Mouse (Mus musculus) heart, adult 2 months (tissue): Measurements from ENCODE around the gene Mei1. TPM values are rescaled to one million over a fixed set of nuclear protein-coding genes. Genes with fewer than 3 reads are reported as not detected.

Source experiments
- DNase-seq, 2 experiments: peaks; one replicate each; pipeline ENCODE4 v3.0.0; 2021
- H3K27ac ChIP-seq: fragments of 200-600 bp; 2 replicates; pipeline ENCODE4 v1.8.1; 2022
- H3K27me3 ChIP-seq: fragments of 200-500 bp; 2 replicates; pipeline ENCODE4 v1.6.1; 2012; ENCODE audit warnings: mild to moderate bottlenecking, low read length, inconsistent platforms, mixed read lengths; ENCODE audit not compliant: control insufficient read depth, insufficient read depth
- H3K36me3 ChIP-seq: fragments of 200-500 bp; 2 replicates; pipeline ENCODE4 v1.6.1; 2012; ENCODE audit warnings: low read length, inconsistent platforms; ENCODE audit not compliant: control insufficient read depth, insufficient read depth
- H3K4me1 ChIP-seq: fragments of 200-500 bp; 2 replicates; pipeline ENCODE4 v1.6.1; 2011; ENCODE audit warnings: low read length; ENCODE audit not compliant: control insufficient read depth, insufficient read depth
- H3K4me3 ChIP-seq: fragments of 200-600 bp; 2 replicates; pipeline ENCODE4 v1.8.1; 2022
- H3K79me2 ChIP-seq: fragments of 200-500 bp; replicated peaks from 2 replicates; pipeline ENCODE4 v1.6.1; 2012; ENCODE audit warnings: mild to moderate bottlenecking, inconsistent platforms, low read length, moderate library complexity, mixed read lengths; ENCODE audit not compliant: control insufficient read depth, insufficient read depth
- H3K9ac ChIP-seq: fragments of 200-500 bp; 2 replicates; pipeline ENCODE4 v1.6.1; 2012; ENCODE audit warnings: low read depth, mild to moderate bottlenecking, control low read depth, inconsistent platforms, low read length, mixed read lengths
- CTCF ChIP-seq: fragments of 200-600 bp; IDR thresholded peaks from 2 replicates; pipeline ENCODE4 v1.8.1; 2022; ENCODE audit warnings: antibody characterized with exemption, mild to moderate bottlenecking, moderate library complexity
- EP300 ChIP-seq: fragments of 200-500 bp; IDR thresholded peaks from 2 replicates; pipeline ENCODE4 v1.6.1; 2011; ENCODE audit warnings: low read depth, low read length, control low read depth; ENCODE audit not compliant: insufficient read depth
- POLR2A ChIP-seq: fragments of 200-500 bp; IDR thresholded peaks from 2 replicates; pipeline ENCODE4 v1.6.1; 2011; ENCODE audit warnings: mild to moderate bottlenecking, low read depth, low read length, control low read depth; ENCODE audit not compliant: insufficient read depth
- WGBS: fragments of 180-500 bp; shearing (Covaris S2); methylation state at CpG from one replicate; pipeline ENCODE4 v1.1.7; 2018; 5-methylcytosine and 5-hydroxymethylcytosine counted together
- intact Hi-C: fragments of 180-260 bp; cut with DNase I; formaldehyde crosslinking; loops from one replicate; pipeline ENCODE4 v1.15.1; 2025
- polyA plus RNA-seq: library from polyadenylated mRNA; depleted of rRNA; stranded (reverse); fragments of >200 nt; gene quantifications from 2 replicates; pipeline ENCODE4 v1.2.3, GENCODE M21; 2012; rRNA removed
- total RNA-seq, 2 experiments: library from RNA; stranded (reverse); gene quantifications; 2 replicates each; pipeline ENCODE4 v1.2.3; 2021

Gene Mei1
- total and polyA plus RNA-seq, 3 experiments: not detected

- Histone ChIP-seq H3K79me2 (peaks cover 2% of the 10 kb centered on the region; the same call in 1 of the 2 replicates), H3K4me1 (peaks cover 3% of the 10 kb centered on the region), H3K27me3 (no peaks in the 10 kb centered on the region), H3K36me3 (no peaks in the 10 kb centered on the region), H3K9ac (no peak overlapping the region), H3K4me3 (no peak overlapping the region), H3K27ac (no peak overlapping the region)
- TF ChIP-seq EP300 (no peak), CTCF (no peak), POLR2A (no peak)
- intact Hi-C loops: loop anchor here (5.0 kb wide), 1 partner anchor 40 kb away; the partner anchor contains the start of gene Ccdc134
- no peak for DNase-seq
- 70% methylated on average over 23 of the region's 23 CpGs for WGBS
Observed at GRCm38 (mm10) chr15:82167201-82168168, 97.7 kb downstream of the Mei1 start.

- no peak for DNase-seq
- intact Hi-C loops: loop anchor here (5.0 kb wide), 1 partner anchor 42 kb away; the partner anchor contains the start of gene Ccdc134
- H3K4me3 ChIP-seq: no peak overlapping the region
- H3K27ac ChIP-seq: no peak overlapping the region
- no peaks in the 10 kb centered on the region for H3K27me3 ChIP-seq
- peaks cover 3% of the 10 kb centered on the region for H3K4me1 ChIP-seq
- H3K36me3 ChIP-seq: no peaks in the 10 kb centered on the region
- peaks cover 2% of the 10 kb centered on the region; the same call in 1 of the 2 replicates for H3K79me2 ChIP-seq
- no peak overlapping the region for H3K9ac ChIP-seq
- TF ChIP-seq POLR2A (no peak), EP300 (no peak), CTCF (no peak)
- WGBS: 90% methylated on average over 5 of the region's 5 CpGs
Observed at GRCm38 (mm10) chr15:82169671-82170070, 99.9 kb downstream of the Mei1 start.

- Histone ChIP-seq H3K9ac (no peak overlapping the region), H3K4me3 (no peak overlapping the region), H3K27me3 (no peaks in the 10 kb centered on the region), H3K79me2 (peaks cover 2% of the 10 kb centered on the region; the same call in 1 of the 2 replicates), H3K4me1 (peaks cover 3% of the 10 kb centered on the region), H3K27ac (no peak overlapping the region), H3K36me3 (no peaks in the 10 kb centered on the region)
- peak in 1 of 2 experiments; percentile 23 for DNase-seq
- WGBS: 82% methylated on average over 36 of the region's 36 CpGs
- intact Hi-C loops: no loop called here
- TF ChIP-seq CTCF (no peak), EP300 (no peak)
Observed at GRCm38 (mm10) chr15:82170437-82171377, 100.9 kb downstream of the Mei1 start.

GRCm38 (mm10) chr15:82172648-82173047 is 102.9 kb downstream of the Mei1 start:
- no peak overlapping the region for H3K4me3 ChIP-seq
- no peak for TF ChIP-seq CTCF
- TF ChIP-seq POLR2A: no peak
- TF ChIP-seq EP300: no peak
- no peaks in the 10 kb centered on the region; the same call in 1 of the 2 replicates for H3K79me2 ChIP-seq
- H3K27me3 ChIP-seq: no peaks in the 10 kb centered on the region
- intact Hi-C loops: no loop called here
- no peaks in the 10 kb centered on the region for H3K4me1 ChIP-seq
- no peak for DNase-seq
- no peak overlapping the region for H3K27ac ChIP-seq
- 81% methylated on average over 8 of the region's 8 CpGs for WGBS
- no peak overlapping the region for H3K9ac ChIP-seq
- no peaks in the 10 kb centered on the region for H3K36me3 ChIP-seq

GRCm38 (mm10) chr15:82175091-82175490 is 105.3 kb downstream of the Mei1 start:
- Histone ChIP-seq H3K4me3 (no peak overlapping the region), H3K9ac (no peak overlapping the region), H3K4me1 (no peaks in the 10 kb centered on the region), H3K27me3 (no peaks in the 10 kb centered on the region), H3K27ac (no peak overlapping the region), H3K79me2 (no peaks in the 10 kb centered on the region), H3K36me3 (no peaks in the 10 kb centered on the region)
- DNase-seq: no peak
- intact Hi-C loops: no loop called here
- TF ChIP-seq POLR2A (no peak), CTCF (no peak), EP300 (no peak)
- 90% methylated on average over 9 of the region's 9 CpGs for WGBS

Other genes starting within 250 kb of the Mei1 start
- gene Tob2, start 211.2 kb upstream of the Mei1 start, total RNA-seq: 100 to 1,000 TPM; 101 to 114 TPM
- 39.4 and 49.7 TPM in 2 replicates for gene Tob2, start 211.2 kb upstream of the Mei1 start, polyA plus RNA-seq
- 10 to 100 TPM; 30.2 to 36.5 TPM for gene Phf5a, start 198.1 kb upstream of the Mei1 start, total RNA-seq
- 30.2 and 39.1 TPM in 2 replicates for gene Phf5a, start 198.1 kb upstream of the Mei1 start, polyA plus RNA-seq
- gene Aco2, start 197.7 kb upstream of the Mei1 start, total RNA-seq: 1,000 to 10,000 TPM; 1,810 to 2,215 TPM
- 2,076 and 2,628 TPM in 2 replicates for gene Aco2, start 197.7 kb upstream of the Mei1 start, polyA plus RNA-seq
- gene Polr3h, start 143.8 kb upstream of the Mei1 start, total RNA-seq: 1 to 10 TPM; 5.9 to 8.1 TPM
- gene Polr3h, start 143.8 kb upstream of the Mei1 start, polyA plus RNA-seq: 7.2 and 10.2 TPM in 2 replicates
- gene Csdc2, start 133.2 kb upstream of the Mei1 start, total RNA-seq: 10 to 100 TPM; 66.1 to 92.7 TPM
- 85.7 and 111 TPM in 2 replicates for gene Csdc2, start 133.2 kb upstream of the Mei1 start, polyA plus RNA-seq
- 10 to 100 TPM; 22.0 to 26.7 TPM for gene Pmm1, start 109.1 kb upstream of the Mei1 start, total RNA-seq
- gene Pmm1, start 109.1 kb upstream of the Mei1 start, polyA plus RNA-seq: 27.7 and 34.4 TPM in 2 replicates
- gene 1700029P11Rik, start 89.5 kb upstream of the Mei1 start, total RNA-seq: not detected
- not detected in 2 replicates for gene 1700029P11Rik, start 89.5 kb upstream of the Mei1 start, polyA plus RNA-seq
- gene Xrcc6, start 82.2 kb upstream of the Mei1 start, total RNA-seq: 10 to 100 TPM; 18.9 to 24.3 TPM
- gene Xrcc6, start 82.2 kb upstream of the Mei1 start, polyA plus RNA-seq: 18.6 and 20.3 TPM in 2 replicates
- 10 to 100 TPM; 21.4 to 27.7 TPM for gene Desi1, start 36.1 kb upstream of the Mei1 start, total RNA-seq
- gene Desi1, start 36.1 kb upstream of the Mei1 start, polyA plus RNA-seq: 20.1 and 23.1 TPM in 2 replicates
- gene Snu13, start 22.4 kb upstream of the Mei1 start, total RNA-seq: 10 to 100 TPM; 49.5 to 52.7 TPM
- gene Snu13, start 22.4 kb upstream of the Mei1 start, polyA plus RNA-seq: 49.5 and 66.6 TPM in 2 replicates
- not detected for gene 4930407I10Rik, start 10.8 kb upstream of the Mei1 start, total RNA-seq
- gene 4930407I10Rik, start 10.8 kb upstream of the Mei1 start, polyA plus RNA-seq: not detected in 2 replicates
- 1 to 10 TPM; 3.9 to 4.0 TPM for gene Ccdc134, start 57.9 kb downstream of the Mei1 start, total RNA-seq
- gene Ccdc134, start 57.9 kb downstream of the Mei1 start, polyA plus RNA-seq: 4.8 and 6.6 TPM in 2 replicates
- gene Srebf2, start 77.2 kb downstream of the Mei1 start, total RNA-seq: 10 to 100 TPM; 22.4 to 24.2 TPM
- gene Srebf2, start 77.2 kb downstream of the Mei1 start, polyA plus RNA-seq: 33.3 and 45.3 TPM in 2 replicates
- gene Shisa8, start 142.8 kb downstream of the Mei1 start, total RNA-seq: under 1 TPM; 0.13 to 0.23 TPM
- 0.15 and 0.21 TPM in 2 replicates for gene Shisa8, start 142.8 kb downstream of the Mei1 start, polyA plus RNA-seq
- gene Tnfrsf13c, start 154.4 kb downstream of the Mei1 start, total RNA-seq: under 1 TPM; 0.16 to 0.18 TPM
- gene Tnfrsf13c, start 154.4 kb downstream of the Mei1 start, polyA plus RNA-seq: 0.44 and 0.86 TPM in 2 replicates
- gene Cenpm, start 174.8 kb downstream of the Mei1 start, total RNA-seq: under 1 TPM; 0.39 to 0.42 TPM
- gene Cenpm, start 174.8 kb downstream of the Mei1 start, polyA plus RNA-seq: 0.76 and 1.7 TPM in 2 replicates
- gene 1500009C09Rik, start 182.4 kb downstream of the Mei1 start, total RNA-seq: not detected
- gene 1500009C09Rik, start 182.4 kb downstream of the Mei1 start, polyA plus RNA-seq: 0.08 TPM in 1 of 2 replicates, not detected in the other
- gene Sept3, start 204.9 kb downstream of the Mei1 start, total RNA-seq: under 1 TPM; 0.39 to 0.44 TPM
- 0.43 and 0.85 TPM in 2 replicates for gene Sept3, start 204.9 kb downstream of the Mei1 start, polyA plus RNA-seq
- not detected for gene Wbp2nl, start 229.0 kb downstream of the Mei1 start, total RNA-seq
- not detected in 2 replicates for gene Wbp2nl, start 229.0 kb downstream of the Mei1 start, polyA plus RNA-seq